Mouse (Mus musculus) small intestine, adult 2 months (tissue): Measurements from ENCODE around the gene Camta1.

Experiments
- CTCF ChIP-seq: fragments of 200-500 bp; IDR thresholded peaks from 2 replicates; pipeline ENCODE4 v1.5.1; 2012; ENCODE audit warnings: low read depth, mild to moderate bottlenecking, control low read depth, inconsistent platforms, low read length, moderate library complexity, mixed read lengths; ENCODE audit not compliant: insufficient replicate concordance, insufficient read length; ENCODE audit errors: extremely low read depth
- POLR2A ChIP-seq: fragments of 200-500 bp; IDR thresholded peaks from 2 replicates; pipeline ENCODE4 v1.6.1; 2012; ENCODE audit warnings: low read depth, mild to moderate bottlenecking, control low read depth, inconsistent platforms, low read length, moderate library complexity

DNA sequence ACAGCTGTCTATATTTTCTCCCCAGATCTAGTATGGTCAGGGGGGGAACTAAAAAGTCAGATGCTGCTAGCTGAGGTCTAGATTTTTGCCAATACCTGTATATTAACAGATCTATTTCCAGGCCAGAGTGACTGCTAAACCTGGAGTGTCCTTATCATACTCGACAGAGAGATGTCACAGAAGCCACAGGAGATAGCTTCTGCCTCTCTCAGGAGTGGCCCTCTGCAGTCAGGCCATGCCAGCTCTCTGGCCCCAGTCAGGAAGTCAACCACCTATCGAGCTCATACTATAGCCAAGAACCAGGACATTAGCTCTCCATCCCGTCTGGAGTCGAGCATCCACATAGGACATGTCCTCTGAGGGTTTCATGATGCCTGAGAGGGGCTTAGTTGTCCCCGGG, 88.7 kb downstream of the Camta1 start:
- TF ChIP-seq POLR2A (no peak), CTCF (no peak)
